Mouse (Mus musculus) liver, postnatal 0 days (tissue): ENCODE measurements at regions not wholly inside any gene's neighbourhood (a gene's known extent, or its start where the extent isn't known, plus 50 kb on each side); places are given as distances from the start of the nearest gene placed in this dataset.

Experiments used
- ATAC-seq: fragments of 200-750 bp; cut with Nextera tagmentation; 2 replicates; pipeline ENCODE4 v1.8.0; 2017; ENCODE audit warnings: mild to moderate bottlenecking, moderate library complexity
- DNase-seq: peaks from one replicate; pipeline ENCODE4 v3.0.0-alpha.2; 2016
- H3K27ac ChIP-seq: fragments of 300-500 bp; sonication (generic); 2 replicates; pipeline ENCODE4 v1.5.1; 2014; ENCODE audit warnings: antibody characterized with exemption, moderate library complexity, mild to moderate bottlenecking, low read depth
- H3K27me3 ChIP-seq: fragments of 300-500 bp; sonication (generic); 2 replicates; pipeline ENCODE4 v1.6.1; 2014; ENCODE audit warnings: low read length, control low read depth, mixed read lengths; ENCODE audit not compliant: insufficient read depth
- H3K36me3 ChIP-seq: fragments of 300-500 bp; sonication (generic); replicated peaks from 2 replicates; pipeline ENCODE4 v1.6.1; 2014; ENCODE audit warnings: mild to moderate bottlenecking, control low read depth, low read length, moderate library complexity, mixed read lengths; ENCODE audit not compliant: insufficient read depth
- H3K4me1 ChIP-seq: fragments of 300-500 bp; sonication (generic); 2 replicates; pipeline ENCODE4 v1.6.1; 2014; ENCODE audit warnings: antibody characterized with exemption, mild to moderate bottlenecking, control low read depth; ENCODE audit not compliant: insufficient read depth
- H3K4me2 ChIP-seq: fragments of 300-500 bp; sonication (generic); 2 replicates; pipeline ENCODE4 v1.6.1; 2014; ENCODE audit warnings: low read depth, mild to moderate bottlenecking, low read length, moderate library complexity, mixed read lengths
- H3K4me3 ChIP-seq: fragments of 300-500 bp; sonication (generic); 2 replicates; pipeline ENCODE4 v1.5.1; 2014; ENCODE audit warnings: low read depth, low read length
- H3K9ac ChIP-seq: fragments of 300-500 bp; sonication (generic); replicated peaks from 2 replicates; pipeline ENCODE4 v1.6.1; 2014; ENCODE audit warnings: mild to moderate bottlenecking, moderate library complexity
- H3K9me3 ChIP-seq: fragments of 300-500 bp; sonication (generic); 2 replicates; pipeline ENCODE4 v1.6.1; 2016; ENCODE audit warnings: mild to moderate bottlenecking, control low read depth, low read length, mixed read lengths
- CTCF ChIP-seq: sonication (generic); IDR thresholded peaks from 2 replicates; pipeline ENCODE4 v1.5.1; 2016; ENCODE audit warnings: antibody characterized with exemption, low read depth
- EP300 ChIP-seq: IDR thresholded peaks from 2 replicates; pipeline ENCODE4 v1.6.1; 2016; ENCODE audit warnings: antibody characterized with exemption, low read depth, mild to moderate bottlenecking
- WGBS: fragments of 180-500 bp; shearing (Covaris S2); extraction: QIAGEN DNeasy Blood & Tissue Kit; methylation state at CpG from one replicate; pipeline ENCODE4 v1.1.7; 2014; ENCODE audit not compliant: insufficient replicate concordance; 5-methylcytosine and 5-hydroxymethylcytosine counted together

DNA sequence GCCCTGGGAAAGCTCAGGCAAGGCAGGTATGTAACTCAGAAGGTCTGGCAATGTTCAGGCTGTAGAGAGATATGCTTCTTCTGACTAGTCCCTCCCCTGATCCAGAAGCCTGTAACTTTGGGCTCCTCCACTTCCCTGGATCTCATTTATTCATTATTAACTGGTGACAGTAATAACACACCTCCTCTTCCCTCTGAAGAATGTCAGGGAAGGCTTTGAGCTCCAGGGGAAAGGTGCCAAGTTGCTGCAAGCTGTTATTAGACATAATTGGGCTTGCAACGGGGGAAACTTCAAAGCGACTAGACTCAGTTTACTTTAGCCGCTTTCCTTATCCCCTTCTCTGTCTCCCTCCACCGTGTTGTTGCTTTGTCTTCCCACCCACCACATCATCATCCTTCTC, 75.6 kb upstream of the Tmprss2 start:
- DNase-seq, result no peak
- no peak overlapping the region for H3K4me3 ChIP-seq
- WGBS, result 64% methylated on average over 4 of the region's 4 CpGs
- H3K27ac ChIP-seq, result no peak overlapping the region
- H3K36me3 ChIP-seq, result no peaks in the 10 kb centered on the region
- no peaks in the 10 kb centered on the region for H3K27me3 ChIP-seq
- H3K9ac ChIP-seq, result no peak overlapping the region
- no peaks in the 10 kb centered on the region for H3K9me3 ChIP-seq
- TF ChIP-seq CTCF (no peak), EP300 (no peak)
- no peak for ATAC-seq
- H3K4me1 ChIP-seq, result no peaks in the 10 kb centered on the region
- H3K4me2 ChIP-seq, result no peak overlapping the region

DNA sequence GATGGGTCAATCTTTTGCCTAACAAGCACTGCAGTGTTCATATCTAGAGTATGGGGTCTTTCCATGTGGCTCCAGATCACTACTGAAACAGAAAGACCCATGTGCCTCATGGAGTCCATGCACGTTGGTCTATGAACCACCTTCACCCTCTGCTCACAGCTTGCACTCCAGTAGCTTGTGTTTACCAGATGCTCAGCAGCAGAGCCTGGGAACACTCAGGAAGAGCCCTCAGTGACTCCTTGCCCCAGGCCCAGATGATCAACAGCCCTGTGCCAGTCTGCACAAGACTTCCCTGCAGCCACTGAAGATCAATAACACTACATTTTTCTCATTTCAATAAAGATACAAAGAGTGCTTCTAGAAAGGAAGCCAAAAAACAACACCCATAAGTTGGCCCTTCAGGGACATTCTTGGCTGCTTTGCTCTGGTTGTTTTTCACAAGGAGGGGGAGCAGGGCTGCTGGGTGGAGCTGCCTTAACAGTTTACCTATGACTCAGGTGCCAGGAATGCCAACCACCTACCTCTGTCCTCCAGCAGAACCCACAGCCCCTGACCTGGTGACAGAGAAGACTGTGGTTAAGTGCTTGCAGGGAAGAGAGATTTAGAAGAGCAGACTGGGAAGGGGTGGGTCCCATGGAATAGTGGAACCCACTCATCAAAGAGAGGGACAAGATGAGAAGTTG, 74.7 kb upstream of the Tmprss2 start:
- H3K9me3 ChIP-seq, result no peaks in the 10 kb centered on the region
- H3K4me1 ChIP-seq, result no peaks in the 10 kb centered on the region
- no peak overlapping the region for H3K4me2 ChIP-seq
- TF ChIP-seq EP300 (no peak), CTCF (no peak)
- no peak overlapping the region for H3K4me3 ChIP-seq
- ATAC-seq, result no peak
- no peaks in the 10 kb centered on the region for H3K36me3 ChIP-seq
- no peak overlapping the region for H3K9ac ChIP-seq
- no peaks in the 10 kb centered on the region for H3K27me3 ChIP-seq
- no peak for DNase-seq
- WGBS, result 61% methylated on average over 1 of the region's 1 CpGs
- no peak overlapping the region for H3K27ac ChIP-seq

- DNase-seq (no peak), ATAC-seq (no peak)
- H3K9me3 ChIP-seq, result no peaks in the 10 kb centered on the region
- no peak overlapping the region for H3K4me2 ChIP-seq
- no peak overlapping the region for H3K9ac ChIP-seq
- no peaks in the 10 kb centered on the region for H3K4me1 ChIP-seq
- H3K27me3 ChIP-seq, result no peaks in the 10 kb centered on the region
- H3K27ac ChIP-seq, result no peak overlapping the region
- no peaks in the 10 kb centered on the region for H3K36me3 ChIP-seq
- WGBS, result 65% methylated on average over 6 of the region's 6 CpGs
- H3K4me3 ChIP-seq, result no peak overlapping the region
- TF ChIP-seq CTCF, result no peak
- TF ChIP-seq EP300, result no peak
Measured at GRCm38 (mm10) chr16:97681191-97681590, 70.2 kb upstream of the Tmprss2 start.

DNA sequence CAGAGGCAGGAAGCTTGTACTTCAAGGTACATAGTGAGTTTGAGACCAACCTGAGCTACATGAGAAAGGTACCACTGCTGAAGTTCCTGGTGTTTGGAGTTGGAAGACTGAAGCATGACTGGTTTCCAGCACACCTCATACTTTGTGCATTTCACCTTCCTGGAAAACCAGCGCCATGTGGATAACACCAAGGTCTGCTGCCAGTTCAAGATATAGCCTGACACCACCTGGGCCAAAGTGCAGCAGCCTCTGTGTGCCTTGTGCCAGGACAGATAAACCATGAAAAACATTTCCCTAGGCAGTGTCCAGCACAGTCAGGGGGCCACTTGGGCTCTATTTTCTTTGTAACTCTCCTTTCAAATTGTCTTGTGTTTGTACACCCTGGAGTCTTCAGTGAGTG, 68.8 kb upstream of the Tmprss2 start:
- no peak overlapping the region for H3K4me3 ChIP-seq
- no peak overlapping the region for H3K9ac ChIP-seq
- H3K4me2 ChIP-seq, result no peak overlapping the region
- H3K4me1 ChIP-seq, result no peaks in the 10 kb centered on the region
- DNase-seq (no peak), ATAC-seq (no peak)
- no peaks in the 10 kb centered on the region for H3K27me3 ChIP-seq
- no peaks in the 10 kb centered on the region for H3K9me3 ChIP-seq
- H3K27ac ChIP-seq, result no peak overlapping the region
- WGBS, result 54% methylated on average over 1 of the region's 1 CpGs
- no peaks in the 10 kb centered on the region for H3K36me3 ChIP-seq
- no peak for TF ChIP-seq EP300
- TF ChIP-seq CTCF, result no peak

GRCm38 (mm10) chr16:97679252-97679651, 68.3 kb upstream of the Tmprss2 start:
- ATAC-seq (no peak), DNase-seq (no peak)
- no peaks in the 10 kb centered on the region for H3K4me1 ChIP-seq
- H3K27ac ChIP-seq, result no peak overlapping the region
- no peak overlapping the region for H3K4me3 ChIP-seq
- H3K27me3 ChIP-seq, result no peaks in the 10 kb centered on the region
- H3K4me2 ChIP-seq, result no peak overlapping the region
- TF ChIP-seq EP300 (no peak), CTCF (no peak)
- H3K9ac ChIP-seq, result no peak overlapping the region
- H3K9me3 ChIP-seq, result no peaks in the 10 kb centered on the region
- 51% methylated on average over 2 of the region's 2 CpGs for WGBS
- H3K36me3 ChIP-seq, result no peaks in the 10 kb centered on the region

- Histone ChIP-seq H3K27me3 (no peaks in the 10 kb centered on the region), H3K4me1 (no peaks in the 10 kb centered on the region), H3K4me2 (no peak overlapping the region), H3K27ac (no peak overlapping the region), H3K9me3 (no peaks in the 10 kb centered on the region), H3K36me3 (no peaks in the 10 kb centered on the region), H3K9ac (no peak overlapping the region), H3K4me3 (no peak overlapping the region)
- WGBS, result 68% methylated on average over 2 of the region's 2 CpGs
- no peak for TF ChIP-seq EP300
- no peak for TF ChIP-seq CTCF
- no peak for ATAC-seq
- DNase-seq, result no peak
Measured at GRCm38 (mm10) chr16:97677621-97678020, 66.6 kb upstream of the Tmprss2 start.

DNA sequence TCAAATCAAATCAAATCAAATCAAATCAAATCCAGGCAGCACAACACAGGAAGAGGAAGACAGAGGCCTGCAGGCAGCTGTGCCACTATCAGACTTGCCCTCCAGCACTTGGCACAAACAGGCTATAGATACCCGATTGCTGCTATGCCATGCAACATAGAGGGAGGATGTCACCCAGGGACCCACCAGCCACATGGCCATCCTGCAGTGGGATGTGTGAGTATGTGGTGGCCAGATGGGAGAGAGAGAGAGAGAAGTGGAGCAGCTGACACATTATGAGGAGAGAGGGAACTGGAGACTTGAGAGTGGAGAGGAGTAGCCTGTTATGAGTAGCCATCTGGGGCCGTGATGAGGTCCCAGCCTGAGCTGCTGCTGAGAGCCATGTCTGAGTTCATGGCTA, 62.6 kb upstream of the Tmprss2 start:
- no peak for DNase-seq
- 78% methylated on average over 2 of the region's 2 CpGs for WGBS
- Histone ChIP-seq H3K36me3 (no peaks in the 10 kb centered on the region), H3K27me3 (no peaks in the 10 kb centered on the region), H3K9me3 (no peaks in the 10 kb centered on the region), H3K4me3 (no peak overlapping the region), H3K4me2 (no peak overlapping the region), H3K27ac (no peak overlapping the region), H3K9ac (no peak overlapping the region), H3K4me1 (no peaks in the 10 kb centered on the region)
- no peak for ATAC-seq
- TF ChIP-seq EP300, result no peak
- no peak for TF ChIP-seq CTCF
